Mouse (Mus musculus): Measurements from ENCODE around the gene Clip3.

The Clip3 gene

GRCm38 (mm10) chr7:30325364-30325763 lies 33.8 kb downstream of the Clip3 start:
- in situ Hi-C loops (cut with MboI, MseI), result loop anchor here (10.0 kb wide), 1 partner anchor 1931 kb away; the partner anchor contains the start of genes Med29 and Paf1

DNA sequence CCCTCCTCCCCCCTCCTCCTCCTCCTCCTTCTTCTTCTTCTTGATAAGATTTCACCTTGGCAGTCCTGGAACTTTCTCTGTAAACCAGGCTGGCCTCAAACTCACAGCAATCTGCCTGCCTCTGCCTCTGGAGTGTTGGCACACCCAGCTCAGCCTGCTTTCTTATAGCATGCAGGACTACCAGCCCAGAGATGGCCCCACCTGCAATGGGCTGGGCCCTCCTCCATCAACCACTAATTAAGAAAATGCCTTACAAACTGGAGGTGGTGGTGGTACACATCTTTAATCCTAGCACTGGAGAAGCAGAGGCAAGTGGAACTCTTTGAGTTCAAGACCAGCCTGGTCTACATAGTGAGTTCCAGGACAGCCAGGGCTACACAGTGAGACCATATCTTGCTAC lies 34.9 kb downstream of the Clip3 start:
- in situ Hi-C loops (cut with MboI, MseI), result loop anchor here (10.0 kb wide), 1 partner anchor 1932 kb away; the partner anchor contains the start of genes Med29 and Paf1

DNA sequence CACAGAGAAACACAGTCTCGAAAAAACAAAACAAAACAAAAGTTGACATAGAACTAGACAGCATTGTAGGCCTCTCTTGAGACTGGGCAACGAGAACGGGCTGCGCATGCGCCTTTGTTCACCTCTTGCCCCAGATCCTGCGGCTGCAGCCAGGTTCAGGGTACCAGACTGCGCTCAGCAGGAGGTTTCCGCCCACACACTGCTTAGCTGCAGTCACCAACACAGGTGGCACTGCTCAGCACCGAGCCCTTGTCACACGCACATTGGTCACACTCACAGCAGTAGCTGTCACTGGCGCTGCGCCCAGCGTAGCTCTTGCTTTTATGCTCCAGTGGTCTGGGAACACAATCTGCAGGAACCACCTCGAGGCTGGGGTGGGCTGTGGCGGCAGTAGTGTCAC lies 35.6 kb downstream of the Clip3 start:
- in situ Hi-C loops (cut with MboI, MseI), result loop anchor here (10.0 kb wide), 1 partner anchor 1932 kb away; the partner anchor contains the start of genes Med29 and Paf1

DNA sequence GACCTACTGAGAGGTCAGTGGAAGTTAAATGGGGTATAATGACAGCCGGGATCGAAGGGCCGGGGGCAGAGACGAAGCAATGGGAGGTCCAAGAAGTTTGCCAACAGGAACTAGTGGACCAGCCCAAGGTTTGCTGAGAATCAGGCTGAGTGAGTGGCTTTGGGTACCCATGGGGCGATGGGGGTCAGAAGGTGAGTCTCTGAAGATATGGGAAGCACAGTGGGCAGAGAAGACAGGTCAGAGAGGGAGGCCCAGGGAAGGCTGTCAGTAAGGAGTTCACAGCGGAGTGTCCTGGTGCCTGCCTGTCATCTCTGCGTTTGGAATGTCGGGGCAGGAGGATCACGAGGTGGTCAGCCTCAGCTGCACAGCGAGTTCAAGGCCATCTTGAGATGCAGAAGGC lies 36.9 kb downstream of the Clip3 start:
- in situ Hi-C loops (cut with MboI, MseI), result loop anchor here (10.0 kb wide), 1 partner anchor 1934 kb away; the partner anchor contains the start of genes Med29 and Paf1

DNA sequence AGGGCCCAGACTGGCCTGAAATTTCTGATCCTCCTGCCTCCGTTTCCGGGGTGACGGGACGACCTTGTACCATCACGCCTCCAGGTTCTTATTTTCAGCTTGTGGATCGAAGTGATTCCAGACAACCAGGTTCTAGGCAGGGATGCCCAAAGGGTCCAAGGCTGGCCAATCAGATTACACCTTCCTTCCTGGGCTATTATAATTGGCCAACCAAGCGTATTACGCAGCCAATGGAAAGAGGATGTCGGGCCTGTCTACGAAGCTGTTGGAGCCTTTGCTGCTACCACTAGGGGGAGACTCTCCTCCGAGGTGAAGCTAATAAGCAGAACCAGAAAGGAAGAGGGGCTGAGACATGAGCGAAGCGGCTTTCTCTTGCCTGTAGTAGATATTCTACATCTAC lies 40.4 kb downstream of the Clip3 start:
- in situ Hi-C loops (cut with MboI, MseI), result no loop called here

DNA sequence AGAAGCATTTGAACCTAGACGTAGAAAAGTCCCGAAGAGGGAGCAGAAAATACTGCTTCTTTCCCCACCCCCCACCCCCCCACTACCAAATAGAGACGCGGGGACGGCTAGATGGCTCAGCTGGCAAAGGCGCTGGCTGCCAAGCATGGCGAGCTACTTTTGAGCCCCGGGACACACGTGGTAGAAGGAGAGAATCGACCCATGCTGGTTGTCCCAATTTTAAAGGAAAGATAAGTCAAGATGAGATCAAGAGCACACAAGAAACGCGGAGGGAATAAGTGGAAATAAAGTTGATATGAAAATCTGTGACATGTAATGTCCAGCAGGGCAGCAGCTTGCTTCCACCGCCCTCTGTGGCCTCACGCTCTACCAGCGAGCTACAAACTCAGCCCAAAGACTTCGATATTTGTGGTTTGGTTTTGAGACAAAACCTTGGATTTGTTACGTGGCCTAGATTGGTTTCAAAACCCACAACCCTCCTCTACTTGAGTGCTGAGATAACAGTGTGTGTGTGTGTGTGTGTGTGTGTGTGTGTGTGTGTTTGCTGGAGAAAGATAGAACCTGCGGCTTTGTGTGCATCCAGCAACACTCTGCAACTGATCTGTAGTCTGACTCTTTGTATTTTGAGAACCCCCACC lies 41.2 kb downstream of the Clip3 start:
- in situ Hi-C loops (cut with MboI, MseI), result no loop called here

DNA sequence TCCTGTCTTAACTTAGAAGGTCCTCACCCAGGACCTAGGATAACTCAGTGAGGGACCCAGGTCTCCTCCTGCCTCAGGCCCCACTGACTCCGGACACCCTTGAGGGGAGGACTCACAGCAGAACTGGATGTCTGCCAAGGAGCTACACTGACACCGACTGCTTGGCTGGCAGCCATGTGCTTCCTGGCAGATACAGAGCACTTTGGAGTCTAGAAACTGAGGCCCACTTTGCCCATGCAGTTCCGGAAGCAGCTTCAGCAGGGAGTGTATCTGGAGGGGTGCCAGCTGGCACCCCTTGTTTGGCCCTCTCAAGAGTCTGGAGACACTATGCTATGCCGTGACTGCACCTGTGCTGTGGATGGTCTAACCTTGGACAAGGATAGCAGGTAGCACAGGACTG lies 41.9 kb downstream of the Clip3 start:
- in situ Hi-C loops (cut with MboI, MseI), result no loop called here

- in situ Hi-C loops (cut with MboI, MseI), result no loop called here
Observed at GRCm38 (mm10) chr7:30334563-30334962, 43.0 kb downstream of the Clip3 start.

GRCm38 (mm10) chr7:30335688-30336087 lies 44.2 kb downstream of the Clip3 start:
- in situ Hi-C loops (cut with MboI, MseI), result no loop called here

GRCm38 (mm10) chr7:30336384-30336783 lies 44.9 kb downstream of the Clip3 start:
- in situ Hi-C loops (cut with MboI, MseI), result no loop called here

DNA sequence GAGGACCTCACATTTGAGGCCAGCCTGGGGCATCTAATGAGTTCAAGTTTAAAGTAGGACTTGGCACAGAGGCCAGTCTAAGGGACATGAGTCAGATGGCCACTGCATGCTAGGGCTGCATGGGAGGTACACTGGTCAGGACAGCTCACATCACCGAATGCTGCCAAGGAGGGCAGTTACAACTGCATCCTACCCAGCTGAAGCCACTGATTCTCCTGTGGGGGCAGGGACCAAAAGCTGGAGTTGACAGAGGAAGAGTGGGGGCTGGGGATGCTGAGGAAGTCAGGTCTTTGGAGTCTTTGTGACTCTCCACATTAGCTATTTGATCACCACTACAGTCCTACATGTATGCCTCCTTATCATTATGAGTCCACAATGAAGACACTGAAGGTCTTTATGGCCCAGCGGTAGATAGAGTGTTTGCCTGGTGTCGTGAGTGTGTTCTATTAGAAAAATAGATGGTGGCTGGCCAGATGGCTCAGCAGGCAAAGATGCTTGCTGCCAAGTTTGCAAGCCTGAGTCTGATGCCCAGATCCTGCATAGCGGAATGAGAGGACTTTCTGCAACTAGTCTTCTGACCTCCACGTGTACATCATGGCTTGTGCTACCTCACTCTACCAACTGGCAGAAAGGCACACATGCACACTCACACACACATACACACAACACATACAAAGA lies 48.0 kb downstream of the Clip3 start:
- in situ Hi-C loops (cut with MboI, MseI), result no loop called here

- in situ Hi-C loops (cut with MboI, MseI), result no loop called here
Observed at GRCm38 (mm10) chr7:30346635-30347379, 55.3 kb downstream of the Clip3 start.

DNA sequence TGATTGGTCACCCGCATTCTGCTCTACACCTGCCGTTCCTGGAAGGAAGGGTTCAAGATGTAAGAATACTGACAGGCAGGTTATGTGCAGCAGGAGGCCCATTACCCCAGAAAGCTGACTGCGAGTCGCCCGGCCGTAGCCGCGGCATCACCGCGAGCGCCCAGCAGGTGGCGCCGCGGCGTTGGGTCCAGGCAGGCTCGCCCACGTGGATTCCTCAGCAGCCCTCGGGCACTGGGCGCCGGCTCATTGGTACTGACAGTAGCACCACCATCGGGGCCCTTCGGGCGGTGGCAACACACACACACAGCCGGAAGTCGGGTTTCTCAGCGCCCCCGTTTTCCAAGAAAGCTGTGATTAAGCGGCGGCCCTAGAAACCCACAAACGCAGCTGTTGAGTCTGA lies 56.3 kb downstream of the Clip3 start:
- in situ Hi-C loops (cut with MboI, MseI), result no loop called here

DNA sequence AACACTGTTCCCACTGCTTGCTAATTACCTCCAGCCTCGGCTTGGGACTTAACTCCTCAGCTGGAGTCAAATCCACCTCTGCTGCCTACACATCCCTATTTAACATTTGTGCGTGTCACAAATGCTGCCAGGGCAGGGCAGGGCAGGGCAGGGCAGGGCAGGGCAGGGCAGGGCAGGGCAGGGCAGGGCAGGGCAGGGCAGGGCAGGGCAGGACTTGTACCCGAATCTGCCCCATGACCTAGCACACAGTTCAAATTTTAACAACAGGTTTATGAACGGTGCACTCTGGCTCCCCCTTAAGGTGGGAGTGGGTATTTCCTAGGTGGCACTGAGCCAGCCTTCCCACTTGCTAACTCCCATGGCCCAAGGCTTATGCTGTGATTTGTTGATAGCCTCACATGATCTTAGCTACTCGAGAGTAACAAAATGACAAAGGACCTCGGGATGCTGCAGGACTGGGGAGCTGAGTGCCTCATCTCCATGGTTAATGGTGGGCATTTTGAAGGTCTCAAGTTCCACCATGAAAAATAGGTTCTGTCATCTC lies 61.8 kb downstream of the Clip3 start:
- in situ Hi-C loops (cut with MboI, MseI), result no loop called here

- in situ Hi-C loops (cut with MboI, MseI), result no loop called here
Observed at GRCm38 (mm10) chr7:30354059-30354458, 62.5 kb downstream of the Clip3 start.

All from T-helper 2 cell (primary cell).